Mouse (Mus musculus): Measurements from ENCODE around the gene Tacr1. TPM values are rescaled to one million over a fixed set of nuclear protein-coding genes. Genes with fewer than 3 reads are reported as not detected.
"Not testable (repeated sequence)": the region's sequence is repeated elsewhere in the genome, so short reads cannot be mapped to it uniquely, and the experiment has no call there.

The Tacr1 gene
- polyA plus RNA-seq (2015; fragmentation: Nextera tagmentation; extraction: Ambion mirVana): 4.1 and 5.0 TPM in 2 replicates

GRCm38 (mm10) chr6:82401595-82402451 is at the start of gene Tacr1:
Gene Tacr1 (plus strand): TSS chr6:82402334.
- Histone ChIP-seq H3K9ac (peak within 1 kb of the TSS; percentile 34), H3K27me3 (peaks cover 19% of the 10 kb centered on the region), H3K4me2 (peak within 1 kb of the TSS; percentile 76), H3K4me3 (peak within 1 kb of the TSS; percentile 38), H3K9me3 (no peaks in the 10 kb centered on the region), H3K4me1 (replicated peaks) (peaks cover 28% of the 10 kb centered on the region), H3K27ac (replicated peaks) (peak within 1 kb of the TSS; percentile 47), H3K36me3 (no peaks in the 10 kb centered on the region)
- WGBS: under 1% methylated on average over 28 of the region's 28 CpGs
- peak; percentile 91 for ATAC-seq (ENCODE audit: low FRiP score, low read depth)

GRCm38 (mm10) chr6:82376144-82376543 is 26.0 kb upstream of the Tacr1 start:
- no peak for ATAC-seq (ENCODE audit: low FRiP score, low read depth)

GRCm38 (mm10) chr6:82383556-82383955 is 18.6 kb upstream of the Tacr1 start:
- no peak overlapping the region for H3K27ac ChIP-seq (replicated peaks)
- ATAC-seq (ENCODE audit: low FRiP score, low read depth): no peak
- no peak overlapping the region for H3K4me2 ChIP-seq
- no peaks in the 10 kb centered on the region for H3K9me3 ChIP-seq
- no peaks in the 10 kb centered on the region for H3K27me3 ChIP-seq
- no peaks in the 10 kb centered on the region for H3K4me1 ChIP-seq (replicated peaks)
- WGBS: 90% methylated on average over 5 of the region's 5 CpGs
- no peaks in the 10 kb centered on the region for H3K36me3 ChIP-seq
- no peak overlapping the region for H3K9ac ChIP-seq
- H3K4me3 ChIP-seq: no peak overlapping the region

More at GRCm38 (mm10) chr6:82376144-82376543, 26.0 kb upstream of the Tacr1 start:
- Histone ChIP-seq H3K9me3 (no peaks in the 10 kb centered on the region), H3K9ac (no peak overlapping the region), H3K4me1 (replicated peaks) (no peaks in the 10 kb centered on the region), H3K27me3 (no peaks in the 10 kb centered on the region), H3K4me3 (no peak overlapping the region), H3K27ac (replicated peaks) (no peak overlapping the region), H3K4me2 (no peak overlapping the region), H3K36me3 (no peaks in the 10 kb centered on the region)
- 86% methylated on average over 3 of the region's 3 CpGs for WGBS

GRCm38 (mm10) chr6:82402501-82403495 is 664 bp downstream of the Tacr1 start:
- WGBS: under 1% methylated on average over 34 of the region's 34 CpGs
- peak overlapping the region; percentile 38 for H3K4me3 ChIP-seq
- H3K27me3 ChIP-seq: peaks cover 19% of the 10 kb centered on the region
- no peaks in the 10 kb centered on the region for H3K36me3 ChIP-seq
- peak; percentile 75 for ATAC-seq (ENCODE audit: low FRiP score, low read depth)
- H3K9me3 ChIP-seq: no peaks in the 10 kb centered on the region
- peaks cover 28% of the 10 kb centered on the region for H3K4me1 ChIP-seq (replicated peaks)
- peak overlapping the region; percentile 30 for H3K9ac ChIP-seq
- H3K4me2 ChIP-seq: peak overlapping the region; percentile 76
- peak overlapping the region; percentile 12 for H3K27ac ChIP-seq (replicated peaks)

GRCm38 (mm10) chr6:82418367-82418766 is 16.2 kb downstream of the Tacr1 start:
- Histone ChIP-seq H3K9me3 (no peaks in the 10 kb centered on the region), H3K27ac (replicated peaks) (no peak overlapping the region), H3K4me2 (no peak overlapping the region), H3K9ac (no peak overlapping the region), H3K4me1 (replicated peaks) (0 out of 2 replicates have a peak, but pooled peaks cover 4% of the 10 kb centered on the region), H3K27me3 (no peaks in the 10 kb centered on the region), H3K36me3 (no peaks in the 10 kb centered on the region), H3K4me3 (no peak overlapping the region)
- WGBS: 72% methylated on average over 6 of the region's 6 CpGs
- no peak for ATAC-seq (ENCODE audit: low FRiP score, low read depth)

GRCm38 (mm10) chr6:82420222-82420621 is 18.1 kb downstream of the Tacr1 start:
- ATAC-seq (ENCODE audit: low FRiP score, low read depth): peak; percentile 51; the same call in 1 of the 2 replicates
- H3K4me1 ChIP-seq (replicated peaks): 0 out of 2 replicates have a peak, but pooled peaks cover 4% of the 10 kb centered on the region
- no peak overlapping the region for H3K4me3 ChIP-seq
- H3K9ac ChIP-seq: no peak overlapping the region
- H3K36me3 ChIP-seq: no peaks in the 10 kb centered on the region
- WGBS: 31% methylated on average over 4 of the region's 4 CpGs
- H3K27ac ChIP-seq (replicated peaks): no peak overlapping the region
- H3K4me2 ChIP-seq: no peak overlapping the region
- no peaks in the 10 kb centered on the region for H3K27me3 ChIP-seq
- no peaks in the 10 kb centered on the region for H3K9me3 ChIP-seq

GRCm38 (mm10) chr6:82428890-82429289 is 26.8 kb downstream of the Tacr1 start:
- Histone ChIP-seq H3K4me3 (no peak overlapping the region), H3K4me2 (no peak overlapping the region), H3K9me3 (no peaks in the 10 kb centered on the region), H3K36me3 (no peaks in the 10 kb centered on the region), H3K9ac (no peak overlapping the region), H3K27me3 (no peaks in the 10 kb centered on the region), H3K4me1 (replicated peaks) (no peaks in the 10 kb centered on the region), H3K27ac (replicated peaks) (no peak overlapping the region)
- ATAC-seq (ENCODE audit: low FRiP score, low read depth): no peak
- 57% methylated on average over 6 of the region's 6 CpGs for WGBS

- Histone ChIP-seq H3K9me3 (no peaks in the 10 kb centered on the region), H3K36me3 (no peaks in the 10 kb centered on the region), H3K4me2 (no peak overlapping the region), H3K27me3 (no peaks in the 10 kb centered on the region), H3K4me3 (no peak overlapping the region), H3K9ac (no peak overlapping the region), H3K4me1 (replicated peaks) (no peaks in the 10 kb centered on the region), H3K27ac (replicated peaks) (no peak overlapping the region)
- 55% methylated on average over 6 of the region's 6 CpGs for WGBS
- no peak for ATAC-seq (ENCODE audit: low FRiP score, low read depth)
Measured at GRCm38 (mm10) chr6:82429766-82430165, 27.6 kb downstream of the Tacr1 start.

- Histone ChIP-seq H3K4me3 (no peak overlapping the region), H3K9ac (no peak overlapping the region), H3K4me1 (replicated peaks) (no peaks in the 10 kb centered on the region), H3K27ac (replicated peaks) (no peak overlapping the region), H3K9me3 (no peaks in the 10 kb centered on the region), H3K27me3 (no peaks in the 10 kb centered on the region), H3K36me3 (no peaks in the 10 kb centered on the region), H3K4me2 (no peak overlapping the region)
- WGBS: 81% methylated on average over 4 of the region's 4 CpGs
- no peak for ATAC-seq (ENCODE audit: low FRiP score, low read depth)
Measured at GRCm38 (mm10) chr6:82437174-82437573, 35.0 kb downstream of the Tacr1 start.

GRCm38 (mm10) chr6:82452206-82453095 is 50.3 kb downstream of the Tacr1 start:
- H3K4me2 ChIP-seq; H3K36me3 ChIP-seq; H3K9me3 ChIP-seq; H3K4me1 ChIP-seq (replicated peaks); H3K27me3 ChIP-seq; H3K4me3 ChIP-seq; H3K9ac ChIP-seq: not testable (repeated sequence)
- ATAC-seq (ENCODE audit: low FRiP score, low read depth): peak; percentile 38; the same call in 1 of the 2 replicates
- 45% methylated on average over 8 of the region's 8 CpGs for WGBS
- H3K27ac ChIP-seq (replicated peaks): 0 out of 2 replicates have a peak overlapping the region, but pooled peaks have one; percentile 18

GRCm38 (mm10) chr6:82455245-82455644 is 53.1 kb downstream of the Tacr1 start:
- WGBS: 62% methylated on average over 3 of the region's 3 CpGs
- no peaks in the 10 kb centered on the region for H3K36me3 ChIP-seq
- H3K4me3 ChIP-seq: no peak overlapping the region
- no peak for ATAC-seq (ENCODE audit: low FRiP score, low read depth)
- H3K27me3 ChIP-seq: no peaks in the 10 kb centered on the region
- no peak overlapping the region for H3K27ac ChIP-seq (replicated peaks)
- H3K4me1 ChIP-seq (replicated peaks): 0 out of 2 replicates have a peak, but pooled peaks cover 5% of the 10 kb centered on the region
- H3K9ac ChIP-seq: no peak overlapping the region
- H3K4me2 ChIP-seq: no peak overlapping the region
- H3K9me3 ChIP-seq: no peaks in the 10 kb centered on the region
